Mouse (Mus musculus): ENCODE measurements around the gene B3gnt9.

- TF ChIP-seq CTCF (IDR thresholded peaks at IDR 0.05; ENCODE audit: borderline replicate concordance, extremely low read depth, insufficient read depth, insufficient read length) (no peak), POLR2A (IDR thresholded peaks at IDR 0.05; ENCODE audit: borderline replicate concordance, extremely low read depth, insufficient read depth, insufficient read length, poor library complexity, severe bottlenecking) (0 out of 2 replicates have a peak, but pooled peaks have one; percentile 6)
Observed at GRCm38 (mm10) chr8:105268342-105269074, 13.6 kb upstream of the B3gnt9 start.
